Mouse (Mus musculus): ENCODE data around the gene Tlnrd1.

- no peak for TF ChIP-seq POLR2A (IDR thresholded peaks at IDR 0.05; ENCODE audit: low read depth, low read length)
- TF ChIP-seq CTCF (IDR thresholded peaks at IDR 0.05; ENCODE audit: extremely low read depth, insufficient read depth, insufficient read length, insufficient replicate concordance) = no peak
Measured at GRCm38 (mm10) chr7:83840076-83840475, 44.0 kb downstream of the Tlnrd1 start.
